Mouse (Mus musculus) brain, embryonic 14.5 days (tissue): ENCODE data around the gene AU040320. TPM values are rescaled to one million over a fixed set of nuclear protein-coding genes. Genes with fewer than 3 reads are reported as not detected.

Source experiments
- DNase-seq: peaks from one replicate; pipeline ENCODE4 v3.0.0-alpha.2; 2011; ENCODE audit warnings: low read depth
- CTCF ChIP-seq: fragments of 200-500 bp; IDR thresholded peaks from 2 replicates; pipeline ENCODE4 v1.5.1; 2012; ENCODE audit warnings: inconsistent platforms, mild to moderate bottlenecking, moderate library complexity, borderline replicate concordance; ENCODE audit not compliant: insufficient read depth, insufficient read length; ENCODE audit errors: extremely low read depth
- POLR2A ChIP-seq: fragments of 200-500 bp; IDR thresholded peaks from 2 replicates; pipeline ENCODE4 v1.6.1; 2012; ENCODE audit warnings: mild to moderate bottlenecking, inconsistent platforms, borderline replicate concordance; ENCODE audit not compliant: poor library complexity, insufficient read depth, insufficient read length, severe bottlenecking; ENCODE audit errors: extremely low read depth
- polyA plus RNA-seq: library from polyadenylated mRNA; depleted of rRNA; stranded (reverse); fragments of >200 nt; gene quantifications from 2 replicates; pipeline ENCODE4 v1.2.3, GENCODE M21; 2012

AU040320 gene
- polyA plus RNA-seq, 1 experiment, result 52.4 TPM

DNA sequence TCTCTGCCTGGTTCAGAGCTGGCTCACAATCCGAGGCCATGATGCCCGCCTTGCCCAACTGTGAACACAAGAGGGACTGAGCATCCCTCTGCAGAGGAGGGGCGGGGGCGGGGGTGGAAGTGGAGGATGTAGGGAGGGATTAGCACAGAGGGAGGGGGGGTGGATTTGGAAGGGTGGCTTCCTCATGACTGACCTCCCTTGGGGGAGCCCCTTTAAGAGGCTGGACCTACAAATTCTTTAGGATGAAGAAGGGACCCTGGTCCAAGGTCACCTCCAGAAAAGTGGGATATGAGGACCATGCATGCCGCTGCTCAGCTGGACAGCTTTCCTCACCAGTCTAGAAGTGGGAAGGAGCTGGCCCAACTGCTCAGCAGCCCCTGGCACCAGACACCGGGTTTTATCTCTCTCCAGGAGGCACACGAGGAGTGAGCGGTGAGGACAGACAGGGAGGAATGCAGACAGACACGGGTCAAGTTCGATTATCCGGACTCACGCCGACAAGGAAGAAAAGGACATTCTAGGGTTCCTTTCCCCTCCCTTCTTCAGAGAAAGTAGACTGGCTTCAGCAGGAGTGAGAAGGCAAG, 1.2 kb upstream of the AU040320 start:
- DNase-seq, result no peak
- TF ChIP-seq POLR2A, result no peak
- no peak; the same call in 1 of the 2 replicates for TF ChIP-seq CTCF

DNA sequence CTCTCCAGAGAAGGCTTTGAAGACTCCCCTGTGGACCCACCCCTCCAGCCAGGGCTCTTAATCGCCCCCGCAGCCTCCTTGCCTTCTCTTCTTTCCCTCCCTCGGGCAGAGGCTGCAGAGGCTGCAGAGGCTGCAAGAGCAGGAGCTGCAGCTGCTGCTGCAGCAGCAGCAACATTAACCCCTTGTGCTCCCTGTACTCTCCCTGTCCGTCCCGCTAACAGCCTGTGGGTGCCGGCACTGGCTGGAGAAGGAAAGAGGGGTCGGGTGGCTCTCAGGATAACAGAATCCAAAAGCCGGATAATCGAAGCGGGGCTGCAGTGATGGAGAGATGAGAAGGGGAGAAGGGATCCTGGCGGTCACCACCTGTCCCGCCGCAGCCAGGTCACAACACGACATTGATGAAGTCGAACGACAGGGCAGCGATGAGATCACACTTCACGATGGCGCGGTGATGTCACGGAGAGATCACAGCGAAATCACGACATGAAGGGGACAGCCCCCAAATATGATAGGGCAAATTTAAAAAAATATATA, 669 bp upstream of the AU040320 start:
- peak; percentile 61 for DNase-seq
- TF ChIP-seq CTCF (no peak), POLR2A (no peak)

DNA sequence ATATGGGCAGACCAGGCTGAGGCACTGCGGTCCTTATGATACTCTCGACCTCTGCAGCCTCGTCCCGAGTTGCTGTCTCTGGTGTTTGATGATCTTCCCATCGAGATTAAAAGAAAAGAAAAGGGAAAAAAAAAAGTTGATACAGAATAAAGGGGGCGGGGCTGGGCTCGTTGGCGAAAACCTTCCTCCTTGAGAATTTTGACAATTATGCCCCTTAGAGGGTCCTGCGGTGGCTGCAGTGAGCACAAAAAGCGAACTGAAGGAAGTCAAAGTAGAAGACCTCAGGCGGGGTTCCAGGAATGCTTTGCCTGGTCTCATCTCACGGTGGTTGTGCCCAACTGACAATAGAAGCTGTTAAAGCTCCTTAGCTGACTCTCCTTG, 877 bp downstream of the AU040320 start:
- DNase-seq, result no peak

DNA sequence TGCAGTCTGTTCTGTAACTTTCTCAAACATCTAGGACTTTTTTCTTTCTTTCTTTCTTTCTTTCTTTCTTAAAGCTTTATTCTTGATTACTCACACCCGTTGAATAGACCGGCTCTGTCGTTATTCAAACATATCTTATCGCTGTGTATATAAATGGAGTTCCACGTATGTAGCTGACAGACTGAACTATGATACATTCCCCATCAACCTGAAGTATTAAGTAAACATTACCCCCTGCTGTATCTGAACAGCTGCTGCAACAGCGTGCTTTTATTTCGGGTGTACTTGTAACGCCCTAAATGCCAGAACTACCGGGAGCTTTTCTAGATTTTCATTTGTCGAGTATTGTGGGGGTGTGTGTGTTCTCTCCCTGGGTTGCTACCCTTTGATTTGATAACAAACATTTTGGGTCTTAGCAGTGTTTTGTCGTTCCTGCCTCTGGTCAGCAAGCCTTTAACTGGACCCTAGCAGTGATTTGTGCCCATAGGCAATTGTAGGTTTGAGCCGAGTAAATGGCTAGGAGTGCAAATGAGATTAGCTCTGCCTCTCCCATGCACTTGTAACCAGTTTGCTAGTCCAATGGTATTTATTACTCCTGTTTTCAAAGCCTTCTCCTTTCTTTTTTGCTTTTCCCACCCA, 1.5 kb downstream of the AU040320 start:
- no peak for DNase-seq

More for the DNA sequence above, 877 bp downstream of the AU040320 start:
- TF ChIP-seq POLR2A (no peak), CTCF (no peak)

DNA sequence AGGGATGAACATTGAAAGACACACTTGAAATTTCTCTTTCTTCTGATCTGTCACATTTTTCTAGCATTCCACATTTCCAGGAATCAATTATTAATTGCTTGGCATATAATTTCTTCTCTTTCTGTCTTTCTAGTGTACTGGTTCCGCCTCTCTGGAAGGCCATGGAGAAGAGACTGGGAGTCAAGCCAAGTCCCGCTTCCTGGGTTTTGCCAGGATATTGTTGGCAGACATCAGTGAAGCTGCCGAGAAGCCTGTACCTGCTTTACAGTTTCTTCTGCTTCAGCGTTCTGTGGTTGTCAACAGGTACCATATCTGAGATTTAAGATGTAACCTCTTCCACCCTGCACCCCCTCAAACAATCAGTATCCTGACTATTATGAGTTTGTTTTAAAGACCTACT, 3.4 kb downstream of the AU040320 start:
- no peak for TF ChIP-seq POLR2A
- peak; percentile 67 for DNase-seq

More for the DNA sequence above, 1.5 kb downstream of the AU040320 start:
- no peak for TF ChIP-seq CTCF
- no peak for TF ChIP-seq POLR2A

DNA sequence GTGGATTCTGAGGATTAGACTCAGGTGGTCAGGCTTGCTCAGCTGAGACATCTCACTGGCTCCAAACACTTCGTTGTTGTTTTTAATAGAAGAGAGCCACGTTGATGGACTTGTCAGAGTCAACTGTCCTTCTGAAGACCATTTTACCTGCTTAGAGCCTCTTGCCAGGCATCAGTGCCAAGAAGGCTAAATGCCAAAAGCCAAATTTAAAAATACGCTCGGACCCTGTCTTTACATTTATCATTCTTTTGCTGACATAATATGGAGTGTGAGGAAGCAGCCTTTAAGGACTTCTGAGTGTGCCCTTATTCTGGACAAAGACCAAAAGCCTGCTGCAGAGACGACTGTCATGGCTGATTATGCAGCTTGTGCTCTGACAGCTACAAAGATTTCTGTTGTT, 5.0 kb downstream of the AU040320 start:
- DNase-seq, result no peak
- TF ChIP-seq CTCF (no peak), POLR2A (no peak)

DNA sequence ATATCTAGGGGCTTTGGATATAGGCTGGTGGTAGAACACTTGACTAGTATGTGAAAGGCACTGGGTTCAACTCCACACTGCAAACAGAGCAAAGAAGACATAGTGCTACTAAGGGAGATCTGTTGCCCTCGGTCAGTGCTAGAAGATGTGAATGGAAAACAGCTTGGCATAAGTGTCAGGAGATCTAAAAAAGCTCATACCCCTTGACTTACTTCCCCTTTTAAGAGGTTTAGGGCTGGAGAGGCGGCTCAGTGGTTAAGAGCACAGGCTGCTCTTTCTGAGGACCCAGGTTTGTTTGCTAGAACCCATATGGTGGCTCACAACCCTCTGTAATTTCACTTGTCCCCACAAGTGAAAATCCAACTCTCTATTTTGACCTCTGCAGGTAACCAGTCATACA, 6.1 kb downstream of the AU040320 start:
- TF ChIP-seq CTCF, result no peak
- no peak for TF ChIP-seq POLR2A
- no peak for DNase-seq

DNA sequence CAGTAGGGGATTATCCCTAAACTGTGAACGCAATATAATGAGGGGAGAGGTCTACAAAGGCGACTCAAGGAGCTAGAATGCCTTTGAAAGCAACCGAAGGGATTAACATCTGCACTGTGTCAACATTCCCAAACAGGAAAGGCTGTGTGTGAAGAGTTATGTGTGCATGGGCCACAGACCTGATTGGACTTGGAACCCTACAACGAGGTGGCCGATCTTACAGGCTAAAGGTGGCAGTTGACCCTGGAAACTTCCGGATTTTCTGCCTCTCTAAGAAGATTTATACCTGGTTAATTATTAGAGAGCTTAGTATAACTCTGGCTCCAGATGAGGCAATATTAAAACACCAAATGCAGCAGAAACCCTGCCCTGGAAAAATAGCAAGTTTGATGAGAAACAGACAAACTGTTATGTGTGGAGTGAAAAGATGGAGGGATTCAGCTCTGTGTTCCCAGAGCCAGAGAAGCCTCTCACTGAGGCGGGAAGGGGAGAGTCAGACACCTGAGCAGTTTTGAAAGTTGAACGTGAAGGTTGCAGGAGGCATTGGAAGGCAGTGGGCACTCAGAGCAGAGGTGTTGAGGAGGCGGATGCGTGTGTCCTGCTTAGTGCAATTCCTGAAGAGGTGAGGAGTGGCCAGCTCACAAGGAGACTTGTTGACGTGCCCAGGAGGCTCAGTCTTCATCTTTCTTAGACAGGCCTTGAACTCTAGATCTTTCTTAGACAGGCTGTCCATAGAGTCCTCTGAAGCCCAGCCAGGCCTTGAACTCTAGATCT, 9.4 kb downstream of the AU040320 start:
- TF ChIP-seq POLR2A (no peak), CTCF (no peak)
- no peak for DNase-seq

DNA sequence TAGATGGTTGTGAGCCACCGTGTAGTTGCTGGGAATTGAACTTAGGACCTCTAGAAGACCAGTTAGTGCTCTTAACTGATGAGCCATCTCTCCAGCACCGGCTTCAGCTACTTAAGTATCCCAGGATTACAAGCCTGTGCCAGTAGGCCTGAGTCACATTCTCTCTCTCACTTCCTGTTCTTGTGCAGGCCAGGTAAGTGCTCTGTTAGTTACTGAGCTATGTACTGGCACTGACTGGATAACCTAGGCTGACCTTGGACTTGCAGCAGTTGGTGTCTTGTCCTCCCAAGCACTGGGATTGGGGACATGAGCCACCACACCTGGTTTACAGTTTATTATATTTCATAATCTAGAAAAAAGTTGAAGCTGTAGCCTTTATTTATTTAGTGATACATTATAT, 10.1 kb downstream of the AU040320 start:
- TF ChIP-seq CTCF (no peak), POLR2A (no peak)
- DNase-seq, result no peak

DNA sequence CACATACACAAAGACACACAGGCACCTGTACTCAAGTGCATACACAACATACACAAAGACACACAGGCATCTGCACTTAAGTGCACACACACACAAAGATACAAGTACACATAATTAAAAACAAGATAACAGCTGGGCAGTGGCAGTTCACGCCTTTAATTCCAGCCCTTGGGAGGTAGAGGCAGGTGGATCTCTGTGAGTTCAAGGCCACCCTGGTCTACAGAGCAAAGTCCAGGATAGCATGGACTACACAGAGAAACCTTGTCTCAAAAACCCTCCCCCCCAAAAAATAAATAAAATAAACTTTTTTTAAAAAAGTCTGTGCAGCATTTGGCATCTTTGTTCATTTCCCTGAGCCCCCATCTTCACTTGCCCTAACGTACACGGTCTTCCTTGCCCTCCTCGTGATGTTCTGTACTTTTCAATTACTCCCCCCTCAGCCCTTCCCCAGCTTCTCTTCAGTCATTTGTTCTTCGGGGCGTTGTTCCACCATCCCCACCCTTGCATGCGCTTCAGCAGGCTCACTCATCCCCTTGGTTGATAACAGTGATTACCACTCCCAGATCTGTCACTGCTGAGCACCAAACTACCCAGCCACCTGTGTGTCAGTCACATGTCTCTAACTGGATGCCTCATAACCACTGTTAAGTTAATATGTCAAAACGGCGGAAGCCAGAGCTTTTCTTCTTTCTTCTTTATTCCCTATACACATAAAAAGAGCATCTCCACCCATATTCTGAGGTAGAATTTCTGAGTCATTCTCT, 16.6 kb downstream of the AU040320 start:
- no peak for TF ChIP-seq POLR2A
- no peak for TF ChIP-seq CTCF
- no peak for DNase-seq

DNA sequence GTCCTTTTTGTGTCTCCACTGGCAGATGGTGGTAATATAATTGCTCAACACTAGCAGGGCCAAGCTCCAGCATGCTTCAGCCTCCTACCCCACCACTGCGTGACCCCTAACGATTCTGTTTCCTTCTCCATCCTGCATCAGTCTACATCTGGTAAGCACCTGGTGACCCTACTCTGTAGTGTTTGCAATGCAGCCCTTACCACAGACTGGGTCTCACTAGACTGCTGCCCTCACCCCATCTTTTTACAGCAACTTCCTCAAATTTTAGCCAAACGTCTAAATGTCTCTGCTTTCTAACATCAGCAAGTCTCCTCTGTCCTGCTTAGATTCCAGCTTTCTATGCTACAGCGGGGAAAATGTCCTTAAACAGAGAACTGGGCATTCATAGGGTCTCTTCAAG, 17.5 kb downstream of the AU040320 start:
- DNase-seq, result no peak
- no peak for TF ChIP-seq CTCF
- no peak for TF ChIP-seq POLR2A

DNA sequence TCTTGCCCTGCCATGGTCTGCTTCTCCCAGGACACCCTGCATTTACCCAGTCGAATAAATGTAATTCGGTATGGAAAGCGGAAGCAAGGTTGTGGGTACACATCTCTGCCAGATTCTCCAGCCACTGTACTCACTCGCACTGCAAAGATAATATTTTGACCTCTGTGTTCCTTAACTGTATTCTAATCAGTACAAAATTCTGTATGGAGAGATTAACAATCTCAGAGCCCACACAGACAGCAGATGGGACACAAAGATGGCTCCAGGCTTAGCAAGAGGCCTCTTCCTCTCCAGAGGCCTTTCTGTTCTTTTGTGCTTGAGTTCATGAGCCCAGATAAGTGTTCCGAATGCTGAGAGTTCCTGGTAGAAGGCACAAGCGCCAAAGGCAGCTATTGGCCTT, 20.5 kb downstream of the AU040320 start:
- DNase-seq, result no peak

More for the DNA sequence above, 20.5 kb downstream of the AU040320 start:
- no peak for TF ChIP-seq CTCF
- TF ChIP-seq POLR2A, result no peak
